Mouse (Mus musculus) kidney, adult 18-20 months (tissue): ENCODE data around the gene Tnfsf13b.

Experiments
- DNase-seq: peaks from one replicate; pipeline ENCODE4 v3.0.0; 2021

Tnfsf13b gene

GRCm38 (mm10) chr8:10006156-10006985, at the start of gene Tnfsf13b:
Tnfsf13b (plus strand) TSS chr8:10006467.
- peak; percentile 5 for DNase-seq

GRCm38 (mm10) chr8:9958338-9958737, 47.9 kb upstream of the Tnfsf13b start:
- DNase-seq: no peak

- DNase-seq: no peak
Measured at GRCm38 (mm10) chr8:9959919-9960318, 46.3 kb upstream of the Tnfsf13b start.

GRCm38 (mm10) chr8:9971866-9972265, 34.4 kb upstream of the Tnfsf13b start:
- DNase-seq: no peak

GRCm38 (mm10) chr8:9975276-9975675, 31.0 kb upstream of the Tnfsf13b start:
- DNase-seq: no peak

- peak; percentile 99 for DNase-seq
Measured at GRCm38 (mm10) chr8:9975898-9976611, 30.2 kb upstream of the Tnfsf13b start.

- DNase-seq: peak; percentile 32
Measured at GRCm38 (mm10) chr8:9977016-9977415, 29.3 kb upstream of the Tnfsf13b start.

GRCm38 (mm10) chr8:9977573-9978314, 28.5 kb upstream of the Tnfsf13b start, which contains the start of the genes Lig4 and Abhd13:
Lig4 (minus strand) TSS chr8:9977686.
Abhd13 (plus strand) TSS chr8:9977707.
- DNase-seq: peak; percentile 100

GRCm38 (mm10) chr8:9978475-9979230, 27.6 kb upstream of the Tnfsf13b start:
- peak; percentile 25 for DNase-seq

- DNase-seq: no peak
Measured at GRCm38 (mm10) chr8:9979746-9980145, 26.5 kb upstream of the Tnfsf13b start.

GRCm38 (mm10) chr8:9980188-9980587, 26.1 kb upstream of the Tnfsf13b start:
- DNase-seq: no peak

GRCm38 (mm10) chr8:10004115-10004514, 2.2 kb upstream of the Tnfsf13b start:
- no peak for DNase-seq

- peak; percentile 15 for DNase-seq
Measured at GRCm38 (mm10) chr8:10006986-10007659, 856 bp downstream of the Tnfsf13b start.

GRCm38 (mm10) chr8:10007660-10008028, 1.4 kb downstream of the Tnfsf13b start:
- no peak for DNase-seq

GRCm38 (mm10) chr8:10016252-10016651, 10.0 kb downstream of the Tnfsf13b start:
- DNase-seq: no peak

- DNase-seq: no peak
Measured at GRCm38 (mm10) chr8:10017231-10017630, 11.0 kb downstream of the Tnfsf13b start.

- no peak for DNase-seq
Measured at GRCm38 (mm10) chr8:10030320-10031060, 24.2 kb downstream of the Tnfsf13b start.

GRCm38 (mm10) chr8:10031177-10031576, 24.9 kb downstream of the Tnfsf13b start:
- DNase-seq: no peak

- no peak for DNase-seq
Measured at GRCm38 (mm10) chr8:10040866-10041265, 34.6 kb downstream of the Tnfsf13b start.

- DNase-seq: peak; percentile 15
Measured at GRCm38 (mm10) chr8:10043842-10044510, 37.7 kb downstream of the Tnfsf13b start.

GRCm38 (mm10) chr8:10045743-10046142, 39.5 kb downstream of the Tnfsf13b start:
- no peak for DNase-seq
